Mouse (Mus musculus): ENCODE results near the gene Fhl3. TPM values are rescaled to one million over a fixed set of nuclear protein-coding genes. Genes with fewer than 3 reads are reported as not detected.

The Fhl3 gene
- polyA plus RNA-seq (2015; fragmentation: Nextera tagmentation; extraction: Ambion mirVana) = 6.7 and 7.4 TPM in 2 replicates

DNA sequence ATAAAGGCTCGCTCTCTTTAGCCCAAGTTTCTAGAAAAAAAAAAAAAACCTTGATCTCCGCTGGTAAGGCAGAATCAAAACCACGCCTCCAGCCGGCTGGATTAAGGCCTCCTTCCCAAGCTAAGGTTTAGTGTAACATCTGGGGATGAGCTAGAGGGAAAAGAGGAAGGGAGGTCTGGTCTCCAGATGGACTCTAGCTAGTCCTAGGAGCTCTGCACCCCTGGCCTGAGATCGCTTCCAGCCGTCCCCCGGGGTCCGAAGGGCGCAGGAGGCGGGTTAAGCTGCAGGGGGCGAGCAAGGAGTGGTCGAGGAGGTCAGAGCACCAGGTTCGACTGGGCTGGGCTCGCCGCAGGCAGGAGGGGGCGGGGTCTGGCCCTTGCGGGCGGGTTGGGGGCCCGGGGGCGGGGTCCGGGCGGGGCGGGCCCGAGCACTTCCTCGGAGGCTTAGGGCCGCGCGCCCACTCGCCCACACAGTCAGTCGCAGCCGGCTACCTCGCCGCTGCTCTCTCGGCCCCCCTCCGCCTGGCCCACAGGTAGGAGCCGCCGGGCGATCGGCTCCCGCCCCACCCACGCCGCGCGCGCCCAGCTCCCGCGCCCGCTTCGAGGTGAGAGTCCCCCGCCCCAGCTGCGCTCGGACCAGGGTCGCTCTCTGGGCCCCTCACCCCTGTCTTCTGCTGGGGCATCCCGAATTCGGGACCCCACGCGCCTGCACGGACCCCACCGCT lies at the start of gene Fhl3:
TSS of gene Fhl3 (plus strand) at position 454 of the 724 bp plus-strand sequence.
- peaks cover 53% of the 10 kb centered on the region for H3K4me1 ChIP-seq
- peak; percentile 72 for ATAC-seq (ENCODE audit: extremely low read depth, insufficient number of reproducible peaks, low FRiP score, low TSS enrichment)
- no peaks in the 10 kb centered on the region for H3K9me3 ChIP-seq
- WGBS = 1% methylated on average over 47 of the region's 59 CpGs
- H3K27me3 ChIP-seq (replicated peaks) = peaks cover 10% of the 10 kb centered on the region
- H3K4me2 ChIP-seq = peak within 1 kb of the TSS; percentile 94
- peaks cover under 1% of the 10 kb centered on the region; the same call in 1 of the 2 replicates for H3K36me3 ChIP-seq
- peak within 1 kb of the TSS; percentile 91 for H3K4me3 ChIP-seq
- H3K9ac ChIP-seq = peak within 1 kb of the TSS; percentile 98
- H3K27ac ChIP-seq (replicated peaks) = peak within 1 kb of the TSS; percentile 85

DNA sequence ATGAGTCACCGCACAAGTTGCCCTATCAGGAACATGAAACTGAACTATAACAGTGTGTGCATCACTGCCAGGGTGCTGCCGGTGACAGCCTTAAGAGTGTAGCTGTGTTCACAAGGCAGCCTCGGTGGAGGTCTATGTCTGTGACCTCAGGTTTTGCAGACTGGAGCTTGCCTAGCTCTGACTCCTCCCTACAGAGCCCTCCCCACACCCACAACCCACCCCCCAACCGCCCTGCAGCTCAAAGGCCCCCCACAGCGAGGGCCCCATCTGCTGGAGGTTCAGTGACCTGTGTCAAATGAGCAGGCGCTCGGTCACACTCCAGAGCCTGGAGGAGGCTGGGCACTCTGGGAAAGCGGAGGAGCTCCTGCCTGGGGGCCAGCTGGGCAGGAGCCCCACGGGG lies 47.6 kb upstream of the Fhl3 start:
- H3K4me3 ChIP-seq = no peak overlapping the region
- ATAC-seq (ENCODE audit: extremely low read depth, insufficient number of reproducible peaks, low FRiP score, low TSS enrichment) = peak; percentile 70; the same call in 1 of the 2 replicates
- H3K27me3 ChIP-seq (replicated peaks) = peaks cover 82% of the 10 kb centered on the region
- WGBS = 5% methylated on average over 9 of the region's 9 CpGs
- H3K27ac ChIP-seq (replicated peaks) = peak overlapping the region; percentile 74
- no peak overlapping the region; the same call in 1 of the 2 replicates for H3K9ac ChIP-seq
- H3K9me3 ChIP-seq = no peaks in the 10 kb centered on the region
- H3K4me2 ChIP-seq = peak overlapping the region; percentile 42
- H3K4me1 ChIP-seq = peaks cover 32% of the 10 kb centered on the region
- H3K36me3 ChIP-seq = no peaks in the 10 kb centered on the region

DNA sequence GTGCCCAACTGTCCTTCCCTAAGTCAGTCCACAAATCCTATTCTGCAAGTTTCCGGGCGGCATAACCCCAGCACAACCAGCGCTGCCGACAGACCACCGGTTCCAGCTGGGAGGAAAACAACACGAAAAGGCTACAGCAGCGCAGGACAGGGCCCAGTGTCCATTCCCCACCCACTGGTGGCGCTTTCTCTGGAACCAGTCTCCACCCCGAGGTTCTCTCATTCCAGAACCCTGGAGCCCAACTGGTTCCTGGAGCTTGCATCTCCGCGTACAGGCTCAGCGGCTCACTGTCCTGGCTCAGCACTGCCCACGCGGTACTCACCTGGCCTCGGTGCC lies 44.0 kb upstream of the Fhl3 start, which contains the start of gene Pou3f1:
TSS of gene Pou3f1 (plus strand) at position 290 of the 336 bp plus-strand sequence.
- Histone ChIP-seq H3K9me3 (no peaks in the 10 kb centered on the region), H3K36me3 (no peaks in the 10 kb centered on the region), H3K27ac (replicated peaks) (no peak within 1 kb of the TSS), H3K9ac (peak within 1 kb of the TSS; percentile 66), H3K27me3 (replicated peaks) (peaks cover 93% of the 10 kb centered on the region), H3K4me3 (peak within 1 kb of the TSS; percentile 72), H3K4me1 (peaks cover 49% of the 10 kb centered on the region), H3K4me2 (peak within 1 kb of the TSS; percentile 98)
- 2% methylated on average over 15 of the region's 15 CpGs for WGBS
- no peak for ATAC-seq (ENCODE audit: extremely low read depth, insufficient number of reproducible peaks, low FRiP score, low TSS enrichment)

DNA sequence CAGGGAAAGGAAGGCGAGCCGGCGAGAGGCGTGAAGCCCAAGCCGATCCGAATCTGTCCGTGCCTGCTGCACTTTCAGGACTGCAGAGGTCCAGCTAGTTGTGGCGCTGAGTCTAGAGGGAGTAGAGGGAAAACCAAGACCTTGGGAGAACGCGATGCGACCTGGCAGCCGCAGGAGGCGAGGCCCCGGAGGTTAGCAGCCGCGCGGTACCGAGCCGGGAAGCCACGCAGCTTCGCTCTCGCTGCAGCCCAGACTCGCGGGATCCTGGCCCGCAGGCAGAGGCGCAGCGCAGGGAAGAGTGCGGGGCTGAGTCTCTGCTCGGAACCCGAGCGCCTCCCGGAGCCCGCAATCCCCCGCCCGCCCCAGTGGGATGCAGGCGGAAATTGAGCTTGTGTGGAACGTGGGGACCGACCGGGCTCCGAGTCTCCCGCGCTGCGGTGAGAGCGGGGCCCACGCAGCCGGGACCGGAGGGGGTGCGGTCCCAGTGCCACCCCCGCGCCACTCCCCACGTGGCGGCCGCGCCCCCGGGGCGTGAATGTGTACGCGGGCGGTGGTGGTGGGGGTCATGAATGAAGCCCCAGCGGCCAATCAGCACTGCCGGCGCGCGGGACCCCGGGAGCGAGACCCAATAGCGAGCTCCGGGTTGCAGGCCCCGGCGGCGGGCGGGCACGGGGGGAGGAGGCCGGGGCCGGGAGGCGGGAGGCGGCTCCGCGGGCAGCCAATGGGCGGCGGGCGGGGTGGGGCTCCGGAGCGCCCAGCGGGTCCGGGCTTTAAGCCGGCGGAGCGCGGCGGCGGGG lies 43.4 kb upstream of the Fhl3 start:
- H3K36me3 ChIP-seq = no peaks in the 10 kb centered on the region
- H3K27me3 ChIP-seq (replicated peaks) = peaks cover 95% of the 10 kb centered on the region
- no peaks in the 10 kb centered on the region for H3K9me3 ChIP-seq
- WGBS = under 1% methylated on average over 67 of the region's 92 CpGs
- H3K27ac ChIP-seq (replicated peaks) = no peak overlapping the region
- peak; percentile 81 for ATAC-seq (ENCODE audit: extremely low read depth, insufficient number of reproducible peaks, low FRiP score, low TSS enrichment)
- peak overlapping the region; percentile 72 for H3K4me3 ChIP-seq
- peak overlapping the region; percentile 98 for H3K4me2 ChIP-seq
- peaks cover 47% of the 10 kb centered on the region for H3K4me1 ChIP-seq
- H3K9ac ChIP-seq = peak overlapping the region; percentile 66

DNA sequence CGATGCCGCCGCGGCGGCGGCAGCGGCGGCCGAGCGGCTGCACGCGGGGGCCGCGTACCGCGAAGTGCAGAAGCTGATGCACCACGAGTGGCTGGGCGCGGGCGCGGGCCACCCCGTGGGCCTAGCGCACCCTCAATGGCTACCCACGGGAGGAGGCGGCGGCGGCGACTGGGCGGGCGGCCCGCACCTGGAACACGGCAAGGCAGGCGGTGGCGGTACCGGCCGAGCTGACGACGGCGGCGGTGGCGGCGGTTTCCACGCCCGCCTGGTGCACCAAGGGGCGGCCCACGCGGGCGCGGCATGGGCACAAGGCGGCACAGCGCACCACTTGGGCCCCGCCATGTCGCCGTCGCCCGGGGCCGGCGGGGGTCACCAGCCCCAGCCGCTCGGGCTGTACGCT lies 42.7 kb upstream of the Fhl3 start:
- no peak for ATAC-seq (ENCODE audit: extremely low read depth, insufficient number of reproducible peaks, low FRiP score, low TSS enrichment)
- H3K36me3 ChIP-seq = no peaks in the 10 kb centered on the region
- H3K9me3 ChIP-seq = no peaks in the 10 kb centered on the region
- no peak overlapping the region for H3K27ac ChIP-seq (replicated peaks)
- peak overlapping the region; percentile 66 for H3K9ac ChIP-seq
- peaks cover 42% of the 10 kb centered on the region for H3K4me1 ChIP-seq
- WGBS = under 1% methylated on average over 56 of the region's 61 CpGs
- peak overlapping the region; percentile 98 for H3K4me2 ChIP-seq
- peak overlapping the region; percentile 72 for H3K4me3 ChIP-seq
- H3K27me3 ChIP-seq (replicated peaks) = peaks cover 98% of the 10 kb centered on the region

DNA sequence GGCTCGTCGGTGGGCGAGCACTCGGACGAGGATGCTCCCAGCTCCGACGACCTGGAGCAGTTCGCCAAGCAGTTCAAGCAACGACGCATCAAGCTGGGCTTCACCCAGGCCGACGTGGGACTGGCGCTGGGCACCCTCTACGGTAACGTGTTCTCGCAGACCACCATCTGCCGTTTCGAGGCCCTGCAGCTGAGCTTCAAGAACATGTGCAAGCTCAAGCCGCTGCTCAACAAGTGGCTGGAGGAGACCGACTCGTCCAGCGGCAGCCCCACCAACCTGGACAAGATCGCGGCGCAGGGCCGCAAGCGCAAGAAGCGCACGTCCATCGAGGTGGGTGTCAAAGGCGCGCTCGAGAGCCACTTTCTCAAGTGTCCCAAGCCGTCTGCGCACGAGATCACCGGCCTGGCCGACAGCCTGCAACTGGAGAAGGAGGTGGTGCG lies 42.1 kb upstream of the Fhl3 start:
- H3K27ac ChIP-seq (replicated peaks) = no peak overlapping the region
- no peaks in the 10 kb centered on the region for H3K9me3 ChIP-seq
- H3K4me3 ChIP-seq = peak overlapping the region; percentile 72
- peaks cover 35% of the 10 kb centered on the region for H3K4me1 ChIP-seq
- H3K9ac ChIP-seq = no peak overlapping the region
- H3K36me3 ChIP-seq = no peaks in the 10 kb centered on the region
- 1% methylated on average over 39 of the region's 39 CpGs for WGBS
- peaks cover 98% of the 10 kb centered on the region for H3K27me3 ChIP-seq (replicated peaks)
- ATAC-seq (ENCODE audit: extremely low read depth, insufficient number of reproducible peaks, low FRiP score, low TSS enrichment) = no peak
- H3K4me2 ChIP-seq = peak overlapping the region; percentile 98

DNA sequence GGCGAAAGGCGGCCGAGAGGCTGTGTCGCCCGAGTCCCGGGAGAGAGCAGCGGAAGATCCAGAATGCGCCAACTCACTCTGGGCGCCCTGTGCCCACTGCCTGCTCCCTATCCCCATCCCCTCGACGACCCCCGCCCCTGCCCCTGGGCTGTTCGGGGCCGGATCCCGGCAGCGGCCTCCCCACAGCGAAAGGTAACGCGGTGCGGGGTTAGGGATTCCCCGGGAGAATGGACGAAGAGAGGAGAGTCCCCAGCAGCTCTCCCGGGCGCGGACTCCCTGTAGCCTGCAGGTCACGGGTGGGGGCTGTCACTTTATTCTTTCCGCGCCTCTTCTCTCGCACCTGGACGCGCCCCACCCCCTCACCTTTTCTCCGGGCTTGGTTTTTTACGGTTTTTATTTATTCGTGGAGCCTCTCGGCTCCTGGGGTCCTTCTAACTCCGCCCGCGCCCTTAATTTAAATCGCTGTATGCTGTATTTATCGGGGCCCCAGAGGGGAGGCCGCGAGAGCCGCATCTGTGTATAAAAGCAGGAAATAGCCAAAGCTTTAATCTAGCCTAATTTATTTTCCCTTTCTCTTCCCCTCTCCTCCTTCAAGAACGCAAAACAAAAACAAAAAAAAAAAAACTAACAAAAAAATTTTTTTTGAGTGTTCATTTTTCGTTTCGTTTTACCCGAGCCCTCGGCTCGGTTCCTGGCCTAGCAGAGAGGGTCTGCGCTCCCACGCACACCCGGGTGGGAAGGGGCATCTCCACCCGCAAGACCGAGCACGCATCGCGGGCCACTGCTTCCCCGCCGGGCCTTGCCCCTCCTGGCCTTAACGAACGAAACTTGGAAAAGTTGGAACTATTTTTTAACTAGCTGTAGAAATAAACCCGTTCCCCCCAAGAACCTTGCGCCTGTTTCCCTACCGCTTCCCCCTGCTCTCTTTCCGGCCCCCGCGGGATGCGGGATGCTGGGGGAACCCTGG lies 41.0 kb upstream of the Fhl3 start:
- ATAC-seq (ENCODE audit: extremely low read depth, insufficient number of reproducible peaks, low FRiP score, low TSS enrichment) = no peak
- peaks cover 98% of the 10 kb centered on the region for H3K27me3 ChIP-seq (replicated peaks)
- peak overlapping the region; percentile 72 for H3K4me3 ChIP-seq
- H3K4me2 ChIP-seq = peak overlapping the region; percentile 98
- H3K4me1 ChIP-seq = peaks cover 33% of the 10 kb centered on the region
- WGBS = 2% methylated on average over 68 of the region's 68 CpGs
- no peaks in the 10 kb centered on the region for H3K9me3 ChIP-seq
- H3K9ac ChIP-seq = no peak overlapping the region
- no peaks in the 10 kb centered on the region for H3K36me3 ChIP-seq
- no peak overlapping the region for H3K27ac ChIP-seq (replicated peaks)

DNA sequence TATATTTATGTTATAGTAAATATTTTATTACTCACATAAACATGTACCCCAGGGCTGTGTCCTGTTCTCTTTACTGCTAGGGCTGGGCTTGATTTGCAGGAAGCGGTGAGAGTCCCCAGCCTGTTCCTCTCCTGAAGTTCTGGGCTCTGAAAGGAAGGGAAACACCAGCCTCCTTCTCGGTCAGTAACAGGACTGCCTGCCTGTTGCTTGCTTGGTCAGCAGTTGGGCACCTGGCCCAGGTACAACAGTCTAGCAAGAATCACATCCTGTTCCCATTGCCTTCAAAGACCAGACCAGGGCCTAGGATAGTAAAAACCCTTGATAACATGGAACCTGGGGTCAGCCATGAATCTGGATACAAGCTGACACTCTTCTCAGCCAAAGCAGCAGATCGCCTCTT lies 39.9 kb upstream of the Fhl3 start:
- Histone ChIP-seq H3K36me3 (no peaks in the 10 kb centered on the region), H3K4me3 (no peak overlapping the region), H3K9me3 (no peaks in the 10 kb centered on the region), H3K4me2 (no peak overlapping the region), H3K27me3 (replicated peaks) (peaks cover 98% of the 10 kb centered on the region), H3K9ac (no peak overlapping the region), H3K27ac (replicated peaks) (no peak overlapping the region), H3K4me1 (peaks cover 33% of the 10 kb centered on the region)
- ATAC-seq (ENCODE audit: extremely low read depth, insufficient number of reproducible peaks, low FRiP score, low TSS enrichment) = no peak
- 47% methylated on average over 3 of the region's 3 CpGs for WGBS

DNA sequence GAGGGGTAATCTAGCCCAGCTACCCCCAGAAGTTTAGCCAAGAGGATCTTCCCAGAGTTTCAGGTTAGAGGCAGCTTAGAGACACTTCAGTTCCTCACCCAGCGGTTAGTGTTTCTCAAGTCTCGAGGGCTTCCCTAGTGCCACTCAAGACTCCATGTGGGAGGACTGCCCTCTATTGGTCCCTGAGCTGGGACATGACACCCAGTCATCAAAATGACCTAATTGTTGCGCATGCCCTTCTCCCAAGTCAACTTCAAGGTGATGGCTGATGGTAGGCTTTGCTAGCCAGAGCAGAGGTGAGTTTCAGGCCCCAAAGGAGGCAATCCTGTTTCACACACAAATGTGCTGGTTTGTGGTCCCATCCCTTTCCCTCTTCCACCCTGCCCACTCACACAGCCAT lies 37.5 kb upstream of the Fhl3 start:
- H3K36me3 ChIP-seq = no peaks in the 10 kb centered on the region
- WGBS = 20% methylated on average over 3 of the region's 3 CpGs

DNA sequence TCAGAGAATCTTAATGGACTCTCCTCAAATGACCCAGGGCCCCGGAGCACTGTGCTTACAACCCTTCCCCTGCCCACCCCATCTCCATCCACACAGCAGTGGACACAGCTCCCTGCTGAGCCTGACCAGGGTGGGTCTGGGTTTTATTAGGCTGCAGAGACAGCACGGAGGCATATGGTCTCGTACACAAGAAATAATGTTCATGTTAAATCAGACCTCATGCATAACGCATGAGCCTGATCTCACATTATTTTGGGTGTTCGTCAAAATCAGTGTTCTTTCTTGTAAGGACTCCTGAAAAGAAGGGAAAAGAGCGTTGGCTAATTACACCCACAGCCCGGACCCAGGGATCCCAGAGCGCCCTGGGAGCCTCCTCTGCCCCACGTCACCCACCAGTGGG lies 36.3 kb upstream of the Fhl3 start:
- no peak overlapping the region for H3K9ac ChIP-seq
- no peak overlapping the region for H3K4me3 ChIP-seq
- no peak overlapping the region for H3K4me2 ChIP-seq
- WGBS = 80% methylated on average over 9 of the region's 9 CpGs
- peaks cover 7% of the 10 kb centered on the region for H3K4me1 ChIP-seq
- no peaks in the 10 kb centered on the region for H3K9me3 ChIP-seq
- H3K36me3 ChIP-seq = no peaks in the 10 kb centered on the region
- peaks cover 99% of the 10 kb centered on the region for H3K27me3 ChIP-seq (replicated peaks)
- ATAC-seq (ENCODE audit: extremely low read depth, insufficient number of reproducible peaks, low FRiP score, low TSS enrichment) = no peak
- H3K27ac ChIP-seq (replicated peaks) = no peak overlapping the region

More for the DNA sequence above, 37.5 kb upstream of the Fhl3 start:
- Histone ChIP-seq H3K4me3 (no peak overlapping the region), H3K27me3 (replicated peaks) (peaks cover 99% of the 10 kb centered on the region), H3K9ac (no peak overlapping the region), H3K4me2 (no peak overlapping the region), H3K9me3 (no peaks in the 10 kb centered on the region), H3K4me1 (peaks cover 17% of the 10 kb centered on the region), H3K27ac (replicated peaks) (no peak overlapping the region)
- no peak for ATAC-seq (ENCODE audit: extremely low read depth, insufficient number of reproducible peaks, low FRiP score, low TSS enrichment)
